Mouse (Mus musculus) intestine, embryonic 14.5 days (tissue): ENCODE results near the gene Fam129a. TPM values are rescaled to one million over a fixed set of nuclear protein-coding genes. Genes with fewer than 3 reads are reported as not detected.

Source experiments
- ATAC-seq: fragments of 200-750 bp; cut with Nextera tagmentation; replicated peaks from 2 replicates; pipeline ENCODE4 v1.8.0; 2017; ENCODE audit warnings: low read depth, moderate number of reproducible peaks, moderate TSS enrichment, moderate library complexity; ENCODE audit not compliant: low FRiP score, low TSS enrichment
- DNase-seq: peaks from one replicate; pipeline ENCODE4 v3.0.0-alpha.2; 2018; ENCODE audit warnings: low spot score
- H3K27ac ChIP-seq: fragments of 300-500 bp; sonication (generic); 2 replicates; pipeline ENCODE4 v1.5.1; 2014; ENCODE audit warnings: low read depth, mild to moderate bottlenecking, control low read depth
- H3K27me3 ChIP-seq: fragments of 300-500 bp; sonication (generic); replicated peaks from 2 replicates; pipeline ENCODE4 v1.6.1; 2014; ENCODE audit warnings: low read length, control low read depth; ENCODE audit not compliant: control insufficient read depth, insufficient read depth
- H3K36me3 ChIP-seq: fragments of 300-500 bp; sonication (generic); 2 replicates; pipeline ENCODE4 v1.6.1; 2014; ENCODE audit warnings: low read length, control low read depth; ENCODE audit not compliant: control insufficient read depth, insufficient read depth
- H3K4me1 ChIP-seq: fragments of 300-500 bp; sonication (generic); replicated peaks from 2 replicates; pipeline ENCODE4 v1.6.1; 2014; ENCODE audit warnings: low read length, control low read depth, mixed read lengths; ENCODE audit not compliant: control insufficient read depth, insufficient read depth
- H3K4me2 ChIP-seq: fragments of 300-500 bp; sonication (generic); 2 replicates; pipeline ENCODE4 v1.6.1; 2014; ENCODE audit warnings: low read length
- H3K4me3 ChIP-seq: fragments of 300-500 bp; sonication (generic); 2 replicates; pipeline ENCODE4 v1.5.1; 2014; ENCODE audit warnings: low read depth, low read length, control low read depth, mixed read lengths
- H3K9ac ChIP-seq: fragments of 300-500 bp; sonication (generic); 2 replicates; pipeline ENCODE4 v1.6.1; 2014; ENCODE audit warnings: mild to moderate bottlenecking, low read length
- H3K9me3 ChIP-seq: fragments of 300-500 bp; sonication (generic); 2 replicates; pipeline ENCODE4 v1.6.1; 2016; ENCODE audit warnings: low read length, control low read depth; ENCODE audit not compliant: control insufficient read depth
- WGBS: fragments of 180-500 bp; shearing (Covaris S2); extraction: QIAGEN DNeasy Blood & Tissue Kit; methylation state at CpG from one replicate; pipeline ENCODE4 v1.1.7; 2014; 5-methylcytosine and 5-hydroxymethylcytosine counted together
- polyA plus RNA-seq: library from polyadenylated mRNA; unstranded; fragments of >200 nt; fragmentation: Nextera tagmentation; extraction: Ambion mirVana; gene quantifications from 2 replicates; pipeline ENCODE4 v1.2.1, GENCODE M21; 2014

The Fam129a gene
- polyA plus RNA-seq, 1 experiment from 2014 or later = 5.2 TPM

DNA sequence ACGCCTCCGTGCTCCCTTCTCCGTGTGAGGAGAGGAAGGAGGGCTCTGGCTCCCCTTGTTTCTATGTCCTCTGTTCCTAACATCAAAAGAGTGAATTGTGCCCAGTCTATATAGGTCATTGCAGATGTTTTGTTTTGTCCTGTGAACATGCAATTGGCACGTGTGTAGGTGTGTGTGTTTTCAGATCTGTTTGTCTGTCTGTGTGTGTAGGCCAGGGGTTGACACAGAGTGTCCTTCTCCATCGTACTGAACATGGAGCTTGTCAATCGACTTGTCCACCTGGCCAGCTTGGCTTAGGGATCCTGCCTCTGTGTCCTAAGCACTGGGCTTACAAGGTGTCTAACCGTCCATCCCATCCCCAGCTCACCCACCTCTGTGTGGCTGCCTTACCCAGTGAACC, 140.1 kb downstream of the Fam129a start:
- no peaks in the 10 kb centered on the region for H3K36me3 ChIP-seq
- no peak for ATAC-seq

DNA sequence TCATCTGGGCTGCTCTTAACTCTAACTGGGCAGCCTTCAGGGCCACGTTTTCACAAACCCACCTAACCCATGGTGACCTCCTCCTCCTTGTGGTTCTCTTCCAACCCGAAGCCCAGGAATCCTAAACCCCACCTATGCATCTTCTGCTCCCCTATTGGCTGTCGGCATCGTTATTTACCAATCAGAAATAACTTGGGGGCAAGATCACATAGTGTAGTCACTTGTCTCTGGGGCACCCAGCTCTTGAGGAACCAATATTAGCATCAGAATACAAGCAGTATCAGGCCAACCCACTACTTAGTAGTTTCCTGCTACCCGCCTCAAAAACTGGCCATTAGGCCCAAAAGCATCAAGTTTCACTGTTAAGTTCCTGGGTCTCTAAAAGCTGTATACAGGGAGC, 141.7 kb downstream of the Fam129a start:
- Histone ChIP-seq H3K9me3 (no peaks in the 10 kb centered on the region), H3K4me1 (peaks cover 9% of the 10 kb centered on the region), H3K4me2 (no peak overlapping the region), H3K27me3 (no peaks in the 10 kb centered on the region), H3K27ac (no peak overlapping the region), H3K9ac (no peak overlapping the region), H3K36me3 (no peaks in the 10 kb centered on the region), H3K4me3 (no peak overlapping the region)
- whole genome bisulfite sequencing = 57% methylated on average over 5 of the region's 5 CpGs
- DNase-seq (no peak), ATAC-seq (no peak)

More for the DNA sequence above, 140.1 kb downstream of the Fam129a start:
- Histone ChIP-seq H3K9me3 (no peaks in the 10 kb centered on the region), H3K4me1 (peaks cover 9% of the 10 kb centered on the region), H3K4me3 (no peak overlapping the region), H3K4me2 (no peak overlapping the region), H3K27ac (no peak overlapping the region), H3K27me3 (no peaks in the 10 kb centered on the region), H3K9ac (no peak overlapping the region)
- WGBS = 71% methylated on average over 7 of the region's 7 CpGs
- DNase-seq = no peak

DNA sequence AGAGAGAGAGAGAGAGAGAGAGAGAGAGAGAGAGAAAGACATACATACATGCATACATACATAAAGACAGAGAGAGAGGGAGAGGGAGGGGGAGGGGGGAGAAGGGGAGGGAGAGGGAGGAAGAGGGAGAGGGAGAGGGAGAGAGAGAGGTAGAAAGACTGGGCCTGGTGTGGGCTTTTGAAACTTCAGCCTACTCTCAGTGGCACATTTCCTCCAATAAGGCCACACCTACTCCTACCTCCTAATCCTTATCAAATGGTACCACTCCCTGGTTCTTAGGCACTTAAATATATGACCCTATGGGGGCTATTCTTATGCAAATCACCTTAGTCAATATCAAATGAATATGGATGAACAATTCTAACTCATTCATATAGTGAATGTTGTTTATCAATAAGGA, 142.6 kb downstream of the Fam129a start:
- H3K4me2 ChIP-seq = no peak overlapping the region
- H3K4me1 ChIP-seq = peaks cover 9% of the 10 kb centered on the region
- no peak overlapping the region for H3K9ac ChIP-seq
- H3K27ac ChIP-seq = no peak overlapping the region
- H3K36me3 ChIP-seq = no peaks in the 10 kb centered on the region
- ATAC-seq (no peak), DNase-seq (no peak)
- H3K9me3 ChIP-seq = no peaks in the 10 kb centered on the region
- no peaks in the 10 kb centered on the region for H3K27me3 ChIP-seq
- no peak overlapping the region for H3K4me3 ChIP-seq

DNA sequence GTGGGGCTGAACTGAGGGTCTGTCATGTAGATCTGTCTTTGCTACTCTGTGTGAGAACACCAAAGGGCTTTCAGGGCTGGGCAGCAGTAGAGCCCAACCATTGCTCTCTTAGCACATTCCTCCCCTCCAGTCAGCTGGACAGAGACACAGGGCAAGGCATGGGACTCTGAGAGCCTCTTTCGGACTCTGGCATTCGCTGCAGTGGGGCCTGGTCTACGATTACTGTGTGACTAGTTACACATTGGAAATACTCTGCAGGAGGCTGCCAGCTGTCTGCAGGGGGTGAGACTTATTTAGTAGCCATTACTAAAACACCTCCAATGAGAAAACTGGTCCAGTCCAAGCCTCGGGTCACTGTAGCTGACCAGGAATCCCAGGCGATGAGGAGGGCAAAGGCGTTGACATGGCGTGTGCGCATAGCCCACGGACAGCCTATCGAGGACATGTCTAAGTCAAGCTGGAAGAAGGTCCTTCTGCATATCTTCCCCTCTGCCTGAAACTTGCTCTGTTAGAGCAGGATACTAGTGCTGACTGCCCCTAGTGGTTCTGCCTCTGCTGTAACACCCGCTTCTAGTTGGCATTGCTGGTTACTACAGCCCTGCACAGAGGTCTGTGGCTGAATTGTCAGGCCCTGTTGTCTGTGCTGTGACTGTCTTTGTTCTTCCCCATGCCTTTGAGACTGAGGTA, 145.2 kb downstream of the Fam129a start:
- no peak for DNase-seq
- 85% methylated on average over 11 of the region's 11 CpGs for WGBS
- H3K4me3 ChIP-seq = no peak overlapping the region
- H3K4me2 ChIP-seq = no peak overlapping the region
- no peaks in the 10 kb centered on the region for H3K9me3 ChIP-seq
- no peak overlapping the region for H3K9ac ChIP-seq
- H3K4me1 ChIP-seq = no peaks in the 10 kb centered on the region
- no peaks in the 10 kb centered on the region for H3K36me3 ChIP-seq
- H3K27ac ChIP-seq = no peak overlapping the region
- no peak for ATAC-seq
- H3K27me3 ChIP-seq = no peaks in the 10 kb centered on the region

DNA sequence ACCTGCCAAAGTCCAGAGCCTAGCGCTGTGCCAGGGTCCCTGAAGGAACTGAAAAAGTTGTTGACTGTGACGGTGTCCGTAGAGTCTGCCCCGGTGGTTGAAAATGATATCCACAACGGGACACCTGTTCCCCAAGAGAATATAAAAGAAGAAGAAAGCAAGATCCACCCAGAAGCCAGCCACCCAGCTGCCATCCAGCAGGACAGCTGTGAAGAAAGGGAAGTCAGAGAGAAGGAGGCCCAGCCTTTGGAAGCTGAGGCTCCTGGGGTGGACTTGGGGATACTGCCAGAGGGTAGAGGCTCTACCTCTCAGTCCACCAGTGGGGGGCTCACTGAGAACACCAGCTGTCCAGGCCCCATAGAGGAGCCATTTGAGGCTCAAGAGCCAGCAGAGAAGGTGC, 146.6 kb downstream of the Fam129a start:
- H3K4me2 ChIP-seq = no peak overlapping the region
- H3K36me3 ChIP-seq = no peaks in the 10 kb centered on the region
- H3K4me3 ChIP-seq = no peak overlapping the region
- H3K4me1 ChIP-seq = no peaks in the 10 kb centered on the region
- no peak overlapping the region for H3K27ac ChIP-seq
- no peak for DNase-seq
- H3K27me3 ChIP-seq = no peaks in the 10 kb centered on the region
- no peaks in the 10 kb centered on the region for H3K9me3 ChIP-seq
- ATAC-seq = no peak
- 96% methylated on average over 5 of the region's 5 CpGs for WGBS
- no peak overlapping the region for H3K9ac ChIP-seq

DNA sequence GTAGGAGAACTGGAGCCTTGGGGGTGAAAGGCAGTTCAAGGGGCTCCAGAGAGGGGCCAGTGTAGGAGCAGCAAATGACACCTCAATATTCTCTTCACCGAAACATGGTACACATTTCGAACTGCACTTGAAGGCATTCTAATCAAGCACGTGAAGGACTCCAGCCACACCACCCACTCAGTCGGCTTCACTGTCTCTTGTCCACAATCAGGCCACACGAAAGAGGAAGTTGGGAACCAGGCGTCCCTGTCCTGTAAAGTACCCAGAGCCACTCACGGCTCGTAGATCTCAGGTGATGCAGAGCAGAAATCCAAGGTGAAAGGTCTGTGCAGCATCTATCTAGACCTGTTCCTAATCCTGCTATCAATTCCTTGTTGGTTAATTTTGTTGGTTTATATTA, 147.6 kb downstream of the Fam129a start:
- no peak overlapping the region for H3K27ac ChIP-seq
- no peaks in the 10 kb centered on the region for H3K4me1 ChIP-seq
- no peaks in the 10 kb centered on the region for H3K27me3 ChIP-seq
- WGBS = 76% methylated on average over 8 of the region's 8 CpGs
- H3K4me2 ChIP-seq = no peak overlapping the region
- H3K4me3 ChIP-seq = no peak overlapping the region
- no peaks in the 10 kb centered on the region for H3K36me3 ChIP-seq
- ATAC-seq (no peak), DNase-seq (no peak)
- H3K9me3 ChIP-seq = no peaks in the 10 kb centered on the region
- no peak overlapping the region for H3K9ac ChIP-seq

DNA sequence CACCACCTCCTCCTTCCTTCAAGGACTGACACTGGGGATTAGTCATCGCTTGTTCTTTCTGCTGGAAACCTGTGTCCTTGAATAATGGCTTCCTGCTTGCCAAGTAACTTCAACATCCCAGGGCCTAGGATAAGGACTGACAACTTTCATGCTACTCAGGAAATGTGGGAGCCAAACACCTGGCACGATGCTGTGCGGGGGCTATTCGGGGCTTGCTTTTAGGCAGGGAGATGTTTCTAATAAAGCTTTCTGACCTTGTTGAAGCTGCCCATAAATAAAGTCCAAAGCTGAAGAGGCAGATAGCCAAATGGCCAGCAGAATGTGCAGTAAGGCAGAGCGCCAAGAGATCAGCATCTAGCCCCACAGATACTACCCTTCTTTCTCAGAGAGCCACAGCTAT, 148.9 kb downstream of the Fam129a start:
- DNase-seq = no peak
- H3K36me3 ChIP-seq = no peaks in the 10 kb centered on the region
- no peak overlapping the region for H3K4me3 ChIP-seq
- H3K9me3 ChIP-seq = no peaks in the 10 kb centered on the region
- H3K9ac ChIP-seq = no peak overlapping the region
- no peak overlapping the region for H3K27ac ChIP-seq
- ATAC-seq = no peak
- H3K27me3 ChIP-seq = no peaks in the 10 kb centered on the region
- H3K4me1 ChIP-seq = no peaks in the 10 kb centered on the region
- no peak overlapping the region for H3K4me2 ChIP-seq
- 63% methylated on average over 5 of the region's 5 CpGs for WGBS

DNA sequence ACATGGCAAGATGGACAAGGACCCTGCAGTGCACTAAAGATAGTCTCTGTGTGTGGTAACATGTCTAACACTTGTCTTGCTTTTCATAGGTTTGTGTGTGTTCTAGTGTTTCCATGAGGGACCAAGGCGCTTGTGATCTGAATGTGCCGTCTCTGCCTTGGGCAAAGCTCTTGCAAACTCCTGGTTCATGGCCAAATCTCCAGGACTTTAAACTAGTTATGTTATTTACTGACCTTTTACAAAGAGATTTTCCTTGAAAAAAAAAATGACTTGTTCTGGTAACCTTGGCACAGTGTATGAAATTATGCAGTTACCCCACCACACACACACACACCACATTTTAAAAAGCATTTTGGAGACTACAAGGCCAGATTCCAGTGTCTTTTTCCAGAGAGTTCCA, 149.6 kb downstream of the Fam129a start:
- DNase-seq (no peak), ATAC-seq (no peak)
- Histone ChIP-seq H3K27ac (no peak overlapping the region), H3K9me3 (no peaks in the 10 kb centered on the region), H3K4me3 (no peak overlapping the region), H3K4me1 (no peaks in the 10 kb centered on the region), H3K36me3 (no peaks in the 10 kb centered on the region), H3K27me3 (no peaks in the 10 kb centered on the region), H3K4me2 (no peak overlapping the region), H3K9ac (no peak overlapping the region)
- 93% methylated on average over 2 of the region's 2 CpGs for WGBS

DNA sequence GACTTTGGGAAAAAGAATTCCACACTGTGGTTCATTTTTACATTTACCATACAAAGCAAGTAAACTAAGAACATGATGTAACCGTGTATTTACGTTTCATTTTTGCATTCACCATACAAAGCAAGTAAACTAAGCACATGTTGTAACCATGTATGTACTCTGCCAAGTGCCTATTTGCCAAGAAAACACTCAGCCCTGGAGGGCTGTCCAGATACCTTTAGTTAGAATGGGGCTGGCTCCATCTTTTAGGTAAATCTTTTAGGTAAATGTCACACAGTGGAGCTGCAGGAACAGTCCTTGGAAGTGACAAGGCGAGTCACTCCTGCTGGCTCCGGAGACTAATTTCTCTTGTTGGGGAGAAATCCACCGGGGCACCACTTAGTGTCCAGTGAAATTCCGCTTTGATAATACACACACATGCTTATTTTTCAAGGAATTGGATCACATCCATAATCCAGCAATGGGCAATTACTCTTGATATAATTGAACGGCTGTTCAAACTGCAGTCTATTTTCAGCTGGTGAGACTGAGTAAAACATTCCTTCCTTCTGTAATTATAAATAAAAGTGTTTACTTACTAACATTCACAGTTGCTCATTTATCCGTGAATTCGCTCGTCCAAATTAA, 150.5 kb downstream of the Fam129a start:
- Histone ChIP-seq H3K27me3 (no peaks in the 10 kb centered on the region), H3K9me3 (no peaks in the 10 kb centered on the region), H3K4me3 (no peak overlapping the region), H3K4me1 (no peaks in the 10 kb centered on the region), H3K4me2 (no peak overlapping the region), H3K36me3 (no peaks in the 10 kb centered on the region), H3K27ac (no peak overlapping the region), H3K9ac (no peak overlapping the region)
- 66% methylated on average over 10 of the region's 10 CpGs for WGBS
- no peak for ATAC-seq
- DNase-seq = no peak
